Mouse (Mus musculus) frontal cortex, postnatal 25 days (tissue): Measurements from ENCODE around the gene Acsl1.

Experiments used
- DNase-seq, 2 experiments: peaks; one replicate each; pipeline ENCODE4 v3.0.0; 2022; ENCODE audit warnings: low spot score in 2 of 2

The Acsl1 gene

GRCm38 (mm10) chr8:46470792-46471781, at the start of gene Acsl1:
Acsl1 (plus strand) TSS chr8:46471037.
- peak; percentile 90 to 95 for DNase-seq

DNA sequence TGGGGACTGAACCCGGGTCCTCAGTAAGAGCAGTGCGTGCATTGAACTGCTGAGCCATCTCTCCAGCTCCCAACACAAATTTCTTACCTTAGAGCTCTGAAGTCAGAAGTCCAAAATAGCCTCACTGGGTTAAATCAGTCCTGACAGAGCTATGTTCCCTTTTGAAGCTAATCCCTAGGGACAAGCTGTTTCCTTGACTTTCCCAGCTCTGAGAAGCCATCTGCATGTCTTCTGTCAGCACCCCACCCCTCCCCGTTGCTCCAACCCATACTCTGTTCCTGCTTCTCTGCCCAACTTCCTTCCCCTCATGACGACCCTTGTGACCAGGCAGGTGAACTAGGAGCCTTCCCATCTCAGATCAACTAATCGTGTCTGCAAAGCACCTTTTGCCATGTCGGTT, 49.3 kb upstream of the Acsl1 start:
- DNase-seq = no peak

DNA sequence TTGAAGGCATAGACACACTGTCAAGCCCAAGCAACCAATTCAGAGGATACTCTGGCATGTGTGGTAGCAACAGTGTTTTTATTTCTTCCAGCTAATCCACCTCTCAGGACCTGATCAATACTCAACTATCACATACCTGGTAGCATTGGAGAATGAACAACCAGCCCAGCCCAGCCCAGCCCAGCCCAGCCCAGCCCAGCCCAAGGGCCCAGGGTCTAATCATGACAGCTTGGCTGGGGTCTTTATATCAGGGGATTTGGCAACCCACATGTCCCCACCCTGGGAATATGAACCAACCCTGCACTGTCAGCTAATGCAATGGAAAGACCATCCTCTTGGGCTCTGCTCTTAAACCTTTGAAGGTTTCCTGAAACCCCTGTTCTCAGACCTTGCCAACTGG, 42.9 kb upstream of the Acsl1 start:
- DNase-seq = no peak

DNA sequence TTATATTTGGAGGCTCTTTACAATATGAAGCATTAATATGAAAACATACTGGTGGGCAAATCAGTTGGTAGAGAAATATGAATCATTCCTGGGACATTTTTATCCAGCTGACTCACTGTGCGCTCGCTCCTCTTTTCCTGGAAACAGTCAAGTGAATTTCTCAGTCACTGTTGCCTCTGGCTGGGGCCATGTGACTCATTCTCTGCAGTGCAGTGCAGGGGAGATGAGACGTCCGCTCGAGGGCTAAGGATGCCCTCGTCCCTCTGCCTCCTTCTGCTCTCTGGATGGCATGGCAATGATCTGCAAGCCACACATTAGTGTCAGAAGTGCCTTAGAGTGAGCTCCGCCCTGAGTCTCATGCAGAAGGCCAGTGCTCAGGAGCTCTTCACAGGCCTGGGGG, 41.0 kb upstream of the Acsl1 start:
- DNase-seq = peak; percentile 15 to 46

DNA sequence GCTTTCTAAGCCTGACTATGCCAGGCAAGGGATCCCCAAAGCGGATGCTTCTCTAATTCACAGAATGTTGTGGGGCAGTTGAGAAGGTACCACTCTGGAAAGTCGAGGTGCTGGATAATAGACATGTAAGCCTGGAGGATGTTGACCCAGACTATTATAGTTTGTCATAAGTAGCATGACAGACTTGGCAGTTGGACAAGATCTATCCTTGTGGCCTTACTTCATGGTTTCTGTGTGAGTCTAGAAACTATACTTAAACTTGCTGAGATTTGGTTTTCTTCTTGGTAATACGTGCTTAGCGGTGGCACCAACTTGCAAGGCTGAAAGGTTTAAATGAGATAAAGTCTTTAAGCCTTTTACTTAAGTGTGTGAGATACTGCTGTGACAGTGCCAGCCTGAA, 38.9 kb upstream of the Acsl1 start:
- no peak for DNase-seq

DNA sequence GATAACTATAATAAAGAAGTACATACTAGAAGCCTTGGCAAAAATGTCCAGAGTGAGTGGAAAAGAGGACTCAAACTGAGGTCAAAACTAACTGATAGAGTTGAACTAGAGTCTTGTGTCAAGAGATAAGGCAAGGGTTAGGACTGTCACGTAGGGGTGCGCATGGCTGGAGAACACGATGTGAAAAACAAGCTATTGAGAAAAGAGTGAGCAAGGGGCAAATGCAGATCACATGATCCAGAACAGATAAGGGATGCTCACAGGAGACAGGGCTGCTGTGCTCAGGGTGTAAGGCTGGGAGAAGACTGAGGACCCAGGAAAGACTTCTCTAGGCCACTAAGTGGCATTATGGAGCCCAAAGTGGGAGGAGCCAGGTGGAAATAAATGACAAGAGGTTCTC, 38.3 kb upstream of the Acsl1 start:
- DNase-seq = no peak

- DNase-seq = no peak
These were observed 37.2 kb upstream of the Acsl1 start for GRCm38 (mm10) chr8:46433656-46434055.

- DNase-seq = no peak
These were observed 32.3 kb upstream of the Acsl1 start for GRCm38 (mm10) chr8:46438491-46438890.

- DNase-seq = no peak
These were observed 24.6 kb upstream of the Acsl1 start for GRCm38 (mm10) chr8:46445964-46446915.

- DNase-seq = no peak
These were observed 23.5 kb upstream of the Acsl1 start for GRCm38 (mm10) chr8:46447334-46447733.

- no peak for DNase-seq
These were observed 22.2 kb upstream of the Acsl1 start for GRCm38 (mm10) chr8:46448606-46449005.

GRCm38 (mm10) chr8:46449063-46449462, 21.8 kb upstream of the Acsl1 start:
- no peak for DNase-seq

- DNase-seq = no peak
These were observed 21.1 kb upstream of the Acsl1 start for GRCm38 (mm10) chr8:46449723-46450251.

DNA sequence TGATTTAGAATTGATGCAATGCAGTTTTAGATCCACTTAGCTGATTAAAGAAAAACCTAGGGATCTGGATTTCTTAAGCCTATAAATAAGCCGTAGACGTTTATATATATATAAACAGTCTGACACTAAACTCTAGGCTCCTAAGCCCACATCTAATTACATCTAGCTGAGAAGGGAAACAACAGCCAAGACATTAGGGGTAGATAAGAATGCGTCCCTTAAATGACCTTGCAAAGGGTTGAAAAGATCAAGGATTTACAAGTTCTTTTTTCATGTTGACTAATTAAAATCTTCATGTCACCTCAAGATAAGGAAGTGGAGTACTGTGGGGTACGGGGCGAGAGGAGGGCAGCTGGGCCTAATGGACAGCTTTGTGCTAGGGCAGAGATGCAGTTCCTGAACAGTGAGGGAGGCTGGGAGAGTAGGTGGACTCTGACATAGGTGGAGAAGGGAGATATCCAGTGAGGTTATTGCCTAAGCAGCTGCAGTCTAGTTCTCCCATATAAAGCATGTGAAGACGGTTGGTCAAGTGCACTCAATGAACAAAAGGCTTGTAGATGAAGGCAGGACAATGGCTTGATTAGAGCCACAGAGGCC, 12.5 kb upstream of the Acsl1 start:
- no peak for DNase-seq

GRCm38 (mm10) chr8:46468400-46468799, 2.4 kb upstream of the Acsl1 start:
- DNase-seq = no peak

GRCm38 (mm10) chr8:46469071-46469769, 1.6 kb upstream of the Acsl1 start:
- DNase-seq = no peak

GRCm38 (mm10) chr8:46470091-46470791, 596 bp upstream of the Acsl1 start:
- DNase-seq = no peak

DNA sequence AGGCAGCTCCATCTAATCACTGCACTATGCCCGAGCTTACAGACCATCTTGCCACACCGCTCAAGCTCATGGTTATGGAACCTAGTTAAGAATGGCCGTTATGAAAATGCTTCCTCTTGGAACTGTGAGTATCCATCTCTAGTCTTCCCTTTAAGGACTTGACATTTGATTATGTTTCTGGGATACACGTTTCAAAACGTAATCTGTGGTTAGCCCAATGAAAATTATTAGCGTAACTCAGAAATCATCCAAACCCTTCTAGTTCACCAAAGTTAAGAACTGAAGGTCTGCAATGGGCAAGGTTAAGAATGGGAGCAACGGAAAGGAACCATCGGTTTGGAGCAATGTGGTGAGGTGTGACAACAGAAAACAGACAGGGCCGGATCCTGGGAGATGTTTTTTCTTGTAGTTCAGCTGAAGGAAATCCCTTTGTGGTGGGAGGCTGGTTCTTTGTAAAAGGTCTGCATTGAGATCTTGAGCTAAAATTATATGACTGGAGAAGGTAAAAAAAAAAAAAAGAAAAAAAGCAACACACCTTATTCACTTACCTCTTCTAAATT, 1.2 kb downstream of the Acsl1 start:
- no peak for DNase-seq

DNA sequence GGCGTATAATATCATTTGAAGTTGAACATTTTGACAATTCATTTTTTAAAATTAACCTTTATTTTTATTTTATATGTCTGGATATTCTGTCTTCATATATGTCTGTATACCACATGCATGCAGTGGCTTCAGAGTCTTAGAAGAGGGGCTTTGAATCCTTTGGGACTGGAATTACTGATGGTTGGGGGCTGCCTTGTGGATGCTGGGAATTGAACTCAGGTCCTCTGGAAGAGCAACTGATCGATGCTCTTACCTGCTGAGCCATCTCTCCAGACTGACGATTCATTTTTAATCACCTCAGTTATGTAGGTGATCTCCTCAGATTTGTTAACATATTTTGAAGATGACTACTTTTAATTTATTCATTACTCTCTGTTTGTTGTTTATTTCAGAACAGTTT, 3.3 kb downstream of the Acsl1 start:
- no peak for DNase-seq

DNA sequence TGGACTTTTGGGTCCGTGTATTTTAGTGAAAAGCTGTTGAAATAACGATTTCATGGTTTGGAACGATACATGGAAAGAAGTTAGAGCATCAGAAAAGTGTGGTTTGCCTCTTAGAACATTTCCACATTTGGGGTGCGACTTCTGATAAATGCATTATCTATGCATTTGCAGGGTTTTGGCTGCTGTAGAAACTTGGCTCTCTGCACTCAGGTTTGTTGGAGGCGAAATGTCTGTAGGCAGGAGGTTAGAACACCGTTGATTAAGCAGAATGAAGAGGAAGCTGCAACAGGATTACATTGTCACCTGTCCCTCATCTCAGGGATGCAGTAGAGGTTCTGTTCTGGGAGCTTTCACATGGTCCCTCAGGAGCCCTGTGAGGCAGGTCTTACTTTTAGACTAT, 3.8 kb downstream of the Acsl1 start:
- no peak for DNase-seq
